11 mouse cellular contexts compared by ENCODE assay signal in genomic region chr16:31834011-31834584, GRCm38 (mm10). TPM values are rescaled to one million over a fixed set of nuclear protein-coding genes. Genes with fewer than 3 reads are reported as not detected.
DNase-seq lines count a peak whose midpoint lies in the region; ATAC-seq lines count a peak whose summit lies in the region.
"Had no signal": no experiment of that assay in that cellular context is flagged by ENCODE, and none has a peak within 500 bp of the region (broad histone marks: within the 10 kb centered on the region; RNA-seq: fewer than 3 reads in every experiment).

No protein-coding gene starts in this region.

- H3K27ac ChIP-seq in embryonic facial prominence, embryonic 14.5 days (replicated peaks; ENCODE audit: low read depth, low read length) = peak overlapping the region; percentile 67
- H3K27ac ChIP-seq: liver, embryonic 12.5 days had no signal

- DNase-seq in frontal cortex, postnatal 10 days (ENCODE audit: low spot score in 2 of 2) = no peak
- DNase-seq in 3T3-L1 (ENCODE audit: low read depth, low spot score) = peak; percentile 45
- DNase-seq in embryonic facial prominence, embryonic 14.5 days (ENCODE audit: low spot score) = peak; percentile 41
- peak; percentile 19 for DNase-seq in kidney, postnatal 10 days
- DNase-seq in cerebellum, adult 11-12 months = no peak
- DNase-seq in adrenal gland, adult (ENCODE audit: inconsistent age in 2 of 2, low spot score in 1 of 2) = no peak

- no peaks in the 10 kb centered on the region for H3K4me1 ChIP-seq in embryonic facial prominence, embryonic 14.5 days (ENCODE audit: control insufficient read depth, insufficient read depth, low read length)
- H3K4me1 ChIP-seq: liver, embryonic 12.5 days had no signal

- H3K9ac ChIP-seq in embryonic facial prominence, embryonic 14.5 days (ENCODE audit: low read depth, low read length) = no peak overlapping the region
- H3K9ac ChIP-seq: liver, embryonic 12.5 days had no signal

- no peak overlapping the region for H3K4me3 ChIP-seq in embryonic facial prominence, embryonic 14.5 days (ENCODE audit: low read depth, low read length)
- H3K4me3 ChIP-seq: liver, embryonic 12.5 days had no signal

- 0 out of 2 replicates have a peak, but pooled peaks have one; percentile 41 for ATAC-seq in frontal cortex, adult (ENCODE audit: low TSS enrichment)
- ATAC-seq in embryonic facial prominence, embryonic 14.5 days (ENCODE audit: low read depth) = peak; percentile 50; the same call in 1 of the 2 replicates
- no peak for ATAC-seq in erythroid progenitor cell, adult 5-6 weeks (replicated peaks; ENCODE audit: low FRiP score, poor library complexity, severe bottlenecking)
- ATAC-seq: intestine, embryonic 16.5 days; liver, embryonic 12.5 days had no signal

- no peak overlapping the region for H3K4me2 ChIP-seq in embryonic facial prominence, embryonic 14.5 days (ENCODE audit: low read depth, low read length)
- H3K4me2 ChIP-seq: liver, embryonic 12.5 days had no signal

- H3K27me3 ChIP-seq in embryonic facial prominence, embryonic 14.5 days (replicated peaks; ENCODE audit: control insufficient read depth, insufficient read depth, low read length) = no peaks in the 10 kb centered on the region
- H3K27me3 ChIP-seq: liver, embryonic 12.5 days had no signal

- no peaks in the 10 kb centered on the region for H3K9me3 ChIP-seq in embryonic facial prominence, embryonic 14.5 days (ENCODE audit: control insufficient read depth, low read length)
- H3K9me3 ChIP-seq: liver, embryonic 12.5 days had no signal

- H3K36me3 ChIP-seq in embryonic facial prominence, embryonic 14.5 days (ENCODE audit: control insufficient read depth, insufficient read depth, low read length) = peaks cover 50% of the 10 kb centered on the region

- WGBS in embryonic facial prominence, embryonic 14.5 days = 48% methylated on average over 7 of the region's 7 CpGs

RNA-seq across cellular contexts. Expression of gene Meltf, which starts 44.5 kb away (rescaled TPM):
- 2.1 and 3.1 TPM in 2 replicates for polyA plus RNA-seq in embryonic facial prominence, embryonic 14.5 days (2014; fragmentation: Nextera tagmentation; extraction: Ambion mirVana)
- not detected in 2 replicates for total RNA-seq in erythroid progenitor cell, adult 5-6 weeks (2015; ENCODE audit: low replicate concordance)
- not detected in 2 replicates for total RNA-seq in erythroid progenitor cell, adult 5-6 weeks (2017; ENCODE audit: low replicate concordance)
- total RNA-seq: monocyte, adult 5-6 weeks had no signal

Comparison
In these comparisons a context has a peak if more than half of its experiments do, and no peak if none do; other contexts are left out.
1. DNase-seq: peak in 3T3-L1 (single experiment), embryonic facial prominence, embryonic 14.5 days (single experiment) and kidney, postnatal 10 days (single experiment); none in frontal cortex, postnatal 10 days (0 of 2), cerebellum, adult 11-12 months (single experiment) and adrenal gland, adult (0 of 2).